Mouse (Mus musculus) C2C12 (cell line): Measurements from ENCODE around the gene A730071L15Rik. TPM values are rescaled to one million over a fixed set of nuclear protein-coding genes. Genes with fewer than 3 reads are reported as not detected.

Source experiments
- H3K27me3 ChIP-seq: one replicate; pipeline ENCODE4 v1.6.1; 2011; ENCODE audit not compliant: control insufficient read depth, insufficient read depth, insufficient read length
- H3K36me3 ChIP-seq: one replicate; pipeline ENCODE4 v1.6.1; 2011; ENCODE audit not compliant: control insufficient read depth, insufficient read depth
- H3K4me3 ChIP-seq: one replicate; pipeline ENCODE4 v1.5.1; 2011; ENCODE audit warnings: mild to moderate bottlenecking, control low read depth; ENCODE audit not compliant: poor library complexity, insufficient read depth, severe bottlenecking
- H3K79me2 ChIP-seq: one replicate; pipeline ENCODE4 v1.6.1; 2011; ENCODE audit not compliant: control insufficient read depth, insufficient read depth
- H3K79me3 ChIP-seq: one replicate; pipeline ENCODE4 v1.6.1; 2011; ENCODE audit warnings: low read depth, control low read depth
- H3ac ChIP-seq: one replicate; pipeline ENCODE3; 2011; ENCODE audit warnings: low read depth; ENCODE audit not compliant: control insufficient read depth, insufficient read length
- CEBPB ChIP-seq: IDR thresholded peaks from one replicate; pipeline ENCODE4 v1.6.1; 2011; ENCODE audit warnings: low read depth, mild to moderate bottlenecking, control low read depth, moderate library complexity
- CTCF ChIP-seq: IDR thresholded peaks from one replicate; pipeline ENCODE4 v1.5.1; 2011; ENCODE audit not compliant: control insufficient read depth, insufficient read depth, insufficient read length
- FOSL1 ChIP-seq: IDR thresholded peaks from one replicate; pipeline ENCODE4 v1.8.0; 2011; ENCODE audit warnings: mild to moderate bottlenecking, low read length; ENCODE audit not compliant: poor library complexity, insufficient read depth, severe bottlenecking
- MAX ChIP-seq: IDR thresholded peaks from one replicate; pipeline ENCODE4 v1.6.1; 2011; ENCODE audit warnings: mild to moderate bottlenecking, control low read depth
- MYOD1 ChIP-seq: IDR thresholded peaks from one replicate; pipeline ENCODE4 v1.6.1; 2011; ENCODE audit warnings: low read depth; ENCODE audit not compliant: control insufficient read depth, insufficient read length
- MYOG ChIP-seq: IDR thresholded peaks from one replicate; pipeline ENCODE4 v1.6.1; 2011; ENCODE audit not compliant: control insufficient read depth, insufficient read length; ENCODE audit errors: extremely low read depth
- USF1 ChIP-seq: IDR thresholded peaks from one replicate; pipeline ENCODE4 v1.6.1; 2011; ENCODE audit warnings: low read depth, mild to moderate bottlenecking, control low read depth, moderate library complexity
- polyA plus RNA-seq: library from polyadenylated mRNA; unstranded; fragments of >200 nt; fragmentation: generic; extraction: Trizol; gene quantifications from one replicate; pipeline ENCODE4 v1.2.1, GENCODE M21; 2012; ENCODE audit warnings: missing spikeins

A730071L15Rik gene
- polyA plus RNA-seq, 1 experiment = 0.08 TPM

DNA sequence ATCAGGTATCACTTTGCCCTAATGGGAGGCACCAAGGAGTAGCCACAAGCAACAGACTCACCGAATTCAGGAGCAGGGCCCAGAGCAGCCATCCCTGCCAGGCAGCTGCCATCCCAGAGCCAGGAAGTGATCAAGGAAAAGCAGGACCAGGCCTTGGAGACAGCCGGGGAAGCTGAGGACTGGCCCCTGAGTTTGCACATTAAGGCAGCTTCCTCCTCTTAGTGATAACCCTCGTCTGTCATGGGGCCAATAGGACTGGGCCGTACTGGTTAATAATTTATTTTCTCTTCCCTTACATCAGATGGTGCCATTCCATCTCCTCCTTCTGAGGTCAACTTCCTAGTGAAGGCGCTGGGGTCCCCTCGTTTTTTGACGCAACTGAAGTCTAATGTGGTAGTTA lies 30.2 kb downstream of the A730071L15Rik start, which contains the start of gene Npc1l1:
Npc1l1 (minus strand) TSS at position 132 of the 400 bp plus-strand sequence.
- no peaks in the 10 kb centered on the region for H3K79me3 ChIP-seq

GRCm38 (mm10) chr11:6233025-6233424 lies 33.2 kb downstream of the A730071L15Rik start:
- H3K36me3 ChIP-seq = no peaks in the 10 kb centered on the region
- peaks cover 22% of the 10 kb centered on the region for H3K27me3 ChIP-seq

More for the DNA sequence above, 30.2 kb downstream of the A730071L15Rik start, which contains the start of gene Npc1l1:
- Histone ChIP-seq H3K4me3 (no peak within 1 kb of the TSS), H3K79me2 (no peaks in the 10 kb centered on the region), H3ac (no peak within 1 kb of the TSS), H3K27me3 (peaks cover 51% of the 10 kb centered on the region), H3K36me3 (no peaks in the 10 kb centered on the region)
- no peak for TF ChIP-seq USF1

DNA sequence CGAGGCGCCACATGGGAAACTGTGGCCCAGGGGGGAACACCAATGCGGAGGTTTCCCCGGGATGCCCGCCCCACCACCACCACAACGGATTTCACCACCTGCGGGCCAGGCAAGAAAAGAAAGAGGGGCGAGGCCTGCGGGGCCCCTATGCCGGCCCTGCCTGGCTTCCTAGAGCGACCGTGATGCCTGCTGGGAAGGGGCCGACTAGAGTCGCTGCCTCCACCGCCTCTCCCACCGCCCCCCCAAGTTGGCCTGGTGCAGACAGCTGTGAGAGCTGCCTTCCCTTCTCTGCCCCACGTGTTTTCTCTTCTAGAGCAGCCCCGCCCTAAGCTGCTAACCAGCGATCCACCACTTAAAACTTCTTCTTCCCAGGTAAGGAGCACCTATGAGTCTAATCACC lies 44.9 kb downstream of the A730071L15Rik start:
- Histone ChIP-seq H3K4me3 (no peak overlapping the region), H3K36me3 (no peaks in the 10 kb centered on the region), H3K27me3 (no peaks in the 10 kb centered on the region), H3K79me3 (no peaks in the 10 kb centered on the region), H3K79me2 (no peaks in the 10 kb centered on the region), H3ac (no peak overlapping the region)
- TF ChIP-seq CTCF (no peak), USF1 (no peak), MYOG (no peak), MAX (no peak), FOSL1 (no peak), MYOD1 (no peak), CEBPB (no peak)

More at GRCm38 (mm10) chr11:6233025-6233424, 33.2 kb downstream of the A730071L15Rik start:
- Histone ChIP-seq H3K79me2 (no peaks in the 10 kb centered on the region), H3K79me3 (no peaks in the 10 kb centered on the region), H3ac (no peak overlapping the region), H3K4me3 (no peak overlapping the region)
- no peak for TF ChIP-seq CTCF
- no peak for TF ChIP-seq MYOG
- no peak for TF ChIP-seq CEBPB
- TF ChIP-seq FOSL1 = no peak
- no peak for TF ChIP-seq MAX

Other genes with a start within 250 kb of the A730071L15Rik start
- not detected for gene Gck, start 249.9 kb upstream of the A730071L15Rik start, polyA plus RNA-seq
- 93.3 TPM for gene Ykt6, start 244.3 kb upstream of the A730071L15Rik start, polyA plus RNA-seq
- 0.06 TPM for gene Camk2b, start 133.7 kb upstream of the A730071L15Rik start, polyA plus RNA-seq
- gene Nudcd3, start 386 bp downstream of the A730071L15Rik start, polyA plus RNA-seq = 56.1 TPM
- 0.01 TPM for gene Npc1l1, start 30.1 kb downstream of the A730071L15Rik start, polyA plus RNA-seq
- 77.3 TPM for gene Ddx56, start 67.7 kb downstream of the A730071L15Rik start, polyA plus RNA-seq
- gene Tmed4, start 74.8 kb downstream of the A730071L15Rik start, polyA plus RNA-seq = 58.0 TPM
- 102 TPM for gene Ogdh, start 91.6 kb downstream of the A730071L15Rik start, polyA plus RNA-seq
- gene Zmiz2, start 189.0 kb downstream of the A730071L15Rik start, polyA plus RNA-seq = 33.0 TPM
- 4,929 TPM for gene Ppia, start 215.4 kb downstream of the A730071L15Rik start, polyA plus RNA-seq
- gene H2afv, start 244.4 kb downstream of the A730071L15Rik start, polyA plus RNA-seq = 153 TPM